Mouse (Mus musculus) forebrain, embryonic 16.5 days (tissue): Measurements from ENCODE around the gene Pitpnm2. TPM values are rescaled to one million over a fixed set of nuclear protein-coding genes. Genes with fewer than 3 reads are reported as not detected.

ENCODE experiments used
- ATAC-seq: fragments of 200-750 bp; cut with Nextera tagmentation; 2 replicates; pipeline ENCODE4 v1.8.0; 2017; ENCODE audit warnings: mild to moderate bottlenecking, moderate library complexity
- H3K27ac ChIP-seq: fragments of 300-500 bp; sonication (generic); 2 replicates; pipeline ENCODE4 v1.5.1; 2014; ENCODE audit warnings: low read length, control low read depth
- H3K27me3 ChIP-seq: fragments of 300-500 bp; sonication (generic); replicated peaks from 2 replicates; pipeline ENCODE4 v1.6.1; 2014; ENCODE audit warnings: low read length; ENCODE audit not compliant: control insufficient read depth, insufficient read depth
- H3K36me3 ChIP-seq: fragments of 300-500 bp; sonication (generic); 2 replicates; pipeline ENCODE4 v1.6.1; 2014; ENCODE audit not compliant: control insufficient read depth, insufficient read depth
- H3K4me1 ChIP-seq: fragments of 300-500 bp; sonication (generic); replicated peaks from 2 replicates; pipeline ENCODE4 v1.6.1; 2014; ENCODE audit warnings: low read length; ENCODE audit not compliant: control insufficient read depth, insufficient read depth
- H3K4me2 ChIP-seq: fragments of 300-500 bp; sonication (generic); 2 replicates; pipeline ENCODE4 v1.6.1; 2014; ENCODE audit warnings: mild to moderate bottlenecking, low read length, control low read depth
- H3K4me3 ChIP-seq: fragments of 300-500 bp; sonication (generic); replicated peaks from 2 replicates; pipeline ENCODE4 v1.5.1; 2014; ENCODE audit warnings: mild to moderate bottlenecking, low read length, control low read depth
- H3K9ac ChIP-seq: fragments of 300-500 bp; sonication (generic); replicated peaks from 2 replicates; pipeline ENCODE4 v1.6.1; 2014; ENCODE audit warnings: low read depth, low read length, control low read depth
- H3K9me3 ChIP-seq: fragments of 300-500 bp; sonication (generic); 2 replicates; pipeline ENCODE4 v1.6.1; 2016; ENCODE audit warnings: low read length; ENCODE audit not compliant: control insufficient read depth
- WGBS: fragments of 180-500 bp; shearing (Covaris S2); extraction: QIAGEN DNeasy Blood & Tissue Kit; methylation state at CpG from one replicate; pipeline ENCODE4 v1.1.7; 2014; 5-methylcytosine and 5-hydroxymethylcytosine counted together
- polyA plus RNA-seq: library from polyadenylated mRNA; unstranded; fragments of >200 nt; fragmentation: Nextera tagmentation; extraction: Ambion mirVana; gene quantifications from 2 replicates; pipeline ENCODE4 v1.2.1, GENCODE M21; 2015

The Pitpnm2 gene
- polyA plus RNA-seq, 1 experiment from 2014 or later = 14.4 TPM

- Histone ChIP-seq H3K36me3 (no peaks in the 10 kb centered on the region), H3K27me3 (peaks cover 2% of the 10 kb centered on the region; the same call in 1 of the 2 replicates), H3K4me2 (no peak overlapping the region), H3K27ac (no peak overlapping the region), H3K9ac (no peak overlapping the region), H3K4me1 (peaks cover 14% of the 10 kb centered on the region), H3K9me3 (no peaks in the 10 kb centered on the region), H3K4me3 (no peak overlapping the region)
- WGBS = 63% methylated on average over 11 of the region's 11 CpGs
- 0 out of 2 replicates have a peak, but pooled peaks have one; percentile 14 for ATAC-seq
These were observed 156.3 kb downstream of the Pitpnm2 start for GRCm38 (mm10) chr5:124093120-124093794.

GRCm38 (mm10) chr5:124091951-124092406 is 157.6 kb downstream of the Pitpnm2 start:
- no peak overlapping the region for H3K27ac ChIP-seq
- WGBS = 68% methylated on average over 9 of the region's 9 CpGs
- no peak for ATAC-seq
- no peak overlapping the region for H3K4me3 ChIP-seq
- H3K4me2 ChIP-seq = no peak overlapping the region
- H3K36me3 ChIP-seq = no peaks in the 10 kb centered on the region
- no peak overlapping the region for H3K9ac ChIP-seq
- peaks cover 2% of the 10 kb centered on the region; the same call in 1 of the 2 replicates for H3K27me3 ChIP-seq
- H3K9me3 ChIP-seq = no peaks in the 10 kb centered on the region
- peaks cover 14% of the 10 kb centered on the region for H3K4me1 ChIP-seq

GRCm38 (mm10) chr5:124089868-124090267 is 159.7 kb downstream of the Pitpnm2 start:
- Histone ChIP-seq H3K9me3 (no peaks in the 10 kb centered on the region), H3K36me3 (no peaks in the 10 kb centered on the region), H3K4me1 (peaks cover 6% of the 10 kb centered on the region), H3K27ac (no peak overlapping the region), H3K4me3 (no peak overlapping the region), H3K27me3 (no peaks in the 10 kb centered on the region), H3K4me2 (no peak overlapping the region), H3K9ac (no peak overlapping the region)
- 89% methylated on average over 23 of the region's 23 CpGs for WGBS
- no peak for ATAC-seq

GRCm38 (mm10) chr5:124086876-124087275 is 162.7 kb downstream of the Pitpnm2 start:
- no peak overlapping the region for H3K27ac ChIP-seq
- no peak overlapping the region for H3K4me3 ChIP-seq
- H3K4me2 ChIP-seq = no peak overlapping the region
- no peaks in the 10 kb centered on the region for H3K27me3 ChIP-seq
- no peak overlapping the region for H3K9ac ChIP-seq
- ATAC-seq = no peak
- 86% methylated on average over 4 of the region's 4 CpGs for WGBS
- H3K36me3 ChIP-seq = no peaks in the 10 kb centered on the region
- no peaks in the 10 kb centered on the region for H3K9me3 ChIP-seq
- no peaks in the 10 kb centered on the region for H3K4me1 ChIP-seq

GRCm38 (mm10) chr5:124085513-124085912 is 164.0 kb downstream of the Pitpnm2 start:
- no peak for ATAC-seq
- no peak overlapping the region for H3K4me3 ChIP-seq
- H3K27me3 ChIP-seq = no peaks in the 10 kb centered on the region
- no peaks in the 10 kb centered on the region for H3K9me3 ChIP-seq
- no peaks in the 10 kb centered on the region for H3K36me3 ChIP-seq
- 83% methylated on average over 3 of the region's 3 CpGs for WGBS
- H3K4me2 ChIP-seq = no peak overlapping the region
- H3K27ac ChIP-seq = no peak overlapping the region
- H3K9ac ChIP-seq = no peak overlapping the region
- no peaks in the 10 kb centered on the region for H3K4me1 ChIP-seq

- no peak overlapping the region for H3K4me3 ChIP-seq
- H3K9ac ChIP-seq = no peak overlapping the region
- no peaks in the 10 kb centered on the region for H3K27me3 ChIP-seq
- 38% methylated on average over 11 of the region's 11 CpGs for WGBS
- peaks cover 6% of the 10 kb centered on the region for H3K4me1 ChIP-seq
- H3K27ac ChIP-seq = no peak overlapping the region
- peak; percentile 67 for ATAC-seq
- no peak overlapping the region for H3K4me2 ChIP-seq
- H3K9me3 ChIP-seq = no peaks in the 10 kb centered on the region
- no peaks in the 10 kb centered on the region for H3K36me3 ChIP-seq
These were observed 164.9 kb downstream of the Pitpnm2 start for GRCm38 (mm10) chr5:124084588-124085173.

GRCm38 (mm10) chr5:124083850-124084587 is 165.5 kb downstream of the Pitpnm2 start:
- Histone ChIP-seq H3K27ac (no peak overlapping the region), H3K4me1 (peaks cover 13% of the 10 kb centered on the region), H3K9me3 (no peaks in the 10 kb centered on the region), H3K36me3 (no peaks in the 10 kb centered on the region), H3K9ac (no peak overlapping the region), H3K4me2 (no peak overlapping the region), H3K4me3 (no peak overlapping the region), H3K27me3 (no peaks in the 10 kb centered on the region)
- ATAC-seq = no peak
- WGBS = 87% methylated on average over 14 of the region's 14 CpGs

- no peak overlapping the region for H3K4me2 ChIP-seq
- 0 out of 2 replicates have a peak overlapping the region, but pooled peaks have one; percentile 6 for H3K9ac ChIP-seq
- no peaks in the 10 kb centered on the region for H3K27me3 ChIP-seq
- H3K9me3 ChIP-seq = no peaks in the 10 kb centered on the region
- 93% methylated on average over 17 of the region's 17 CpGs for WGBS
- peaks cover 22% of the 10 kb centered on the region for H3K4me1 ChIP-seq
- no peak for ATAC-seq
- no peak overlapping the region for H3K4me3 ChIP-seq
- H3K27ac ChIP-seq = no peak overlapping the region
- no peaks in the 10 kb centered on the region for H3K36me3 ChIP-seq
These were observed 166.4 kb downstream of the Pitpnm2 start for GRCm38 (mm10) chr5:124082941-124083688.

GRCm38 (mm10) chr5:124082447-124082846 is 167.1 kb downstream of the Pitpnm2 start:
- H3K4me1 ChIP-seq = peaks cover 28% of the 10 kb centered on the region
- no peak overlapping the region for H3K4me2 ChIP-seq
- WGBS = 94% methylated on average over 10 of the region's 10 CpGs
- no peak overlapping the region for H3K27ac ChIP-seq
- no peaks in the 10 kb centered on the region for H3K9me3 ChIP-seq
- no peak overlapping the region for H3K9ac ChIP-seq
- no peaks in the 10 kb centered on the region for H3K36me3 ChIP-seq
- H3K4me3 ChIP-seq = no peak overlapping the region
- ATAC-seq = no peak
- H3K27me3 ChIP-seq = no peaks in the 10 kb centered on the region
